ENCODE assay signal across 17 mouse cellular contexts in genomic region chr3:145339851-145340499, GRCm38 (mm10). TPM values are rescaled to one million over a fixed set of nuclear protein-coding genes. Genes with fewer than 3 reads are reported as not detected.
"Had no signal": no experiment of that assay in that cellular context is flagged by ENCODE, and none has a peak within 500 bp of the region (broad histone marks: within the 10 kb centered on the region; RNA-seq: fewer than 3 reads in every experiment).

No protein-coding gene starts in this region.

- ATAC-seq: inflammation-experienced regulatory T-cells, adult 6 months; intestine, postnatal 0 days had no signal

- H3K9me3 ChIP-seq: limb, embryonic 15.5 days; midbrain, embryonic 10.5 days; neural tube, embryonic 15.5 days had no signal

- H3K27me3 ChIP-seq: limb, embryonic 15.5 days; neural tube, embryonic 15.5 days had no signal

- H3K4me2 ChIP-seq: limb, embryonic 15.5 days; neural tube, embryonic 15.5 days had no signal

- H3K27ac ChIP-seq: limb, embryonic 15.5 days; liver, embryonic 14.5 days; midbrain, embryonic 10.5 days; neural tube, embryonic 15.5 days had no signal

- H3K4me3 ChIP-seq: limb, embryonic 15.5 days; midbrain, embryonic 10.5 days; myocyte; neural tube, embryonic 15.5 days had no signal

- H3K9ac ChIP-seq: limb, embryonic 15.5 days; liver, embryonic 14.5 days; neural tube, embryonic 15.5 days had no signal

- DNase-seq: layer of hippocampus, adult 9-11 months; layer of hippocampus, postnatal 36 days; lung, adult 18-20 months; lung, postnatal 10 days; lung, postnatal 4 days; midbrain, embryonic 14.5 days; right cerebral cortex, adult 18-20 months; right cerebral cortex, postnatal 25 days; thymus, postnatal 14 days had no signal

- H3K36me3 ChIP-seq: limb, embryonic 15.5 days; midbrain, embryonic 10.5 days; neural tube, embryonic 15.5 days had no signal

- H3K4me1 ChIP-seq: limb, embryonic 15.5 days; neural tube, embryonic 15.5 days had no signal

RNA-seq across cellular contexts. Expression of gene Col24a1, which starts 47.7 kb away (rescaled TPM):
- total RNA-seq: megakaryocyte, adult 5-6 weeks had no signal
